8 mouse cellular contexts compared by ENCODE assay signal in the genomic region with DNA sequence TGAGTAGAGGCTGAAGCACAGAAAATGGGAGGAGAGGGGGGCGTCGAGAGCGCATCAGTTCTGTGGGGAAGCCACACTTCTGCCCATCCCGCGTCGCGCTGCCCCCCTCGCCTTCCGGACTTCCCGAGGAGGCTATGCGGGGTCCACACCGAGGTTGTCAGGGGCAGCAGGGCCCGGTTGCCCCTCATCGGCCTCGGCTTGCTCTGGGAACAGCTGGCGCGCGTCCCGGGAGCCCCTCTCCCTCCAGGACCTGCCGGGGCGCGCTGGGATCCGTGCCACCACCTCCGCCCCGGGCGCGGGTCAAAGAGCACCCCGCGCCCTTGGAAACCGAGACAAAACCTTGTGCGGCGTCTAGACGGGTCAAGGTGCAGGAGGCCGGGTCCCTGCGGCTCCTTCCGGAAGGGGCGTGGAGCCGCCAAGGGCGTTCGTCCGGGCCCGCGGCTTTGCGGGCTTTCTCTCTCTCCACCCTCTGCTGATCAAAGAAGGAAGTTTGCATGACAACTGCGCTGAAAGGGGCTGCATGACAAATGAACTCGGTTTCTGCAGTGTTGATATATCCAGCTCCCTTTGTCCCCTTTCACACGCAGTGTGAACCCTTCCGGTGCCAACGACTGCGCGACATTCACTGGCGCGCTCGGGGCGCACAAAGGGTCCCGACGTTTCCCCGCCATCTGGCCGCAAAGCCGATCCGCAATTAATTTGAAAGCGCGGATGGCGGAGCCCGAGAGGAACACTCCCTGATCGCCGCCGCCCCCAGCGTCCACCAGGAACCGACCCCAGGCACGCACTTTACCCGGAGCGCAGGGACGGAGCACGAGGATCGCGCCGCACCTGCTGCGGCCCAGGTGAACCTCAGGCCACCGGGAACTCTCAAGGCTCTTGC. TPM values are rescaled to one million over a fixed set of nuclear protein-coding genes. Genes with fewer than 3 reads are reported as not detected.
A peak's percentile ranks its signal among the peaks of the same experiment; 100 is the strongest.
DNase-seq lines count a peak whose midpoint lies in the region; ATAC-seq and TF ChIP-seq lines count a peak whose summit lies in the region.

No protein-coding gene starts in this region.

- intact Hi-C loops in gastrocnemius, postnatal 36 days (cut with DNase I), result no loop called here

- peak overlapping the region; percentile 49 for H3K4me3 ChIP-seq in bone marrow macrophage, adult 2 months (ENCODE audit: insufficient read depth, low read length)
- H3K4me3 ChIP-seq in forebrain, embryonic 12.5 days (replicated peaks), result peak overlapping the region; percentile 39
- peak overlapping the region; percentile 32 for H3K4me3 ChIP-seq in kidney, postnatal 0 days (replicated peaks; ENCODE audit: low read depth, low read length)
- H3K4me3 ChIP-seq in midbrain, embryonic 16.5 days (ENCODE audit: low read depth, low read length), result peak overlapping the region; percentile 48

- H3K4me1 ChIP-seq in bone marrow macrophage, adult 2 months (ENCODE audit: control insufficient read depth, insufficient read depth, low read length), result no peaks in the 10 kb centered on the region
- H3K4me1 ChIP-seq in forebrain, embryonic 12.5 days, result peaks cover 27% of the 10 kb centered on the region
- H3K4me1 ChIP-seq in kidney, postnatal 0 days (replicated peaks; ENCODE audit: insufficient read depth, low read length), result no peaks in the 10 kb centered on the region
- peaks cover 19% of the 10 kb centered on the region; the same call in 1 of the 2 replicates for H3K4me1 ChIP-seq in midbrain, embryonic 16.5 days (ENCODE audit: control insufficient read depth, insufficient read depth, low read length)

- TF ChIP-seq POLR2A in bone marrow macrophage, adult 2 months (IDR thresholded peaks at IDR 0.05; ENCODE audit: borderline replicate concordance, low read depth, low read length), result no peak

- no peaks in the 10 kb centered on the region for H3K9me3 ChIP-seq in forebrain, embryonic 12.5 days
- H3K9me3 ChIP-seq in kidney, postnatal 0 days (replicated peaks; ENCODE audit: low read length), result no peaks in the 10 kb centered on the region
- H3K9me3 ChIP-seq in midbrain, embryonic 16.5 days (replicated peaks; ENCODE audit: control insufficient read depth, low read length, poor library complexity, severe bottlenecking), result no peaks in the 10 kb centered on the region

- peak; percentile 49 for ATAC-seq in forebrain, embryonic 12.5 days (ENCODE audit: low FRiP score)
- no peak for ATAC-seq in kidney, postnatal 0 days (replicated peaks; ENCODE audit: low FRiP score, low read depth)
- peak; percentile 73 for ATAC-seq in midbrain, embryonic 16.5 days

- under 1% methylated on average over 80 of the region's 80 CpGs for WGBS in forebrain, embryonic 12.5 days
- under 1% methylated on average over 80 of the region's 80 CpGs for WGBS in kidney, postnatal 0 days
- WGBS in midbrain, embryonic 16.5 days, result under 1% methylated on average over 80 of the region's 80 CpGs

- no peak for TF ChIP-seq CTCF in bone marrow macrophage, adult 2 months (IDR thresholded peaks at IDR 0.05; ENCODE audit: low read depth, low read length)
- no peak for TF ChIP-seq CTCF in kidney, postnatal 0 days (IDR thresholded peaks at IDR 0.05; ENCODE audit: low read depth)

- peak overlapping the region; percentile 29; the same call in 1 of the 2 replicates for H3K9ac ChIP-seq in forebrain, embryonic 12.5 days
- H3K9ac ChIP-seq in kidney, postnatal 0 days (ENCODE audit: low read depth, low read length), result no peak overlapping the region
- H3K9ac ChIP-seq in midbrain, embryonic 16.5 days (ENCODE audit: low read depth, low read length), result peak overlapping the region; percentile 72

- peak; percentile 25 for DNase-seq in CD4-positive helper T cell, adult 2 months (ENCODE audit: low read depth, low spot score)
- DNase-seq in kidney, postnatal 0 days (ENCODE audit: low spot score), result no peak
- DNase-seq in gastrocnemius, postnatal 36 days, result no peak
- DNase-seq in left cerebral cortex, adult 8-10 months (ENCODE audit: low spot score in 2 of 2), result no peak
- DNase-seq in MN1 (ENCODE audit: low spot score), result no peak

- peaks cover 90% of the 10 kb centered on the region for H3K27me3 ChIP-seq in forebrain, embryonic 12.5 days
- H3K27me3 ChIP-seq in kidney, postnatal 0 days (ENCODE audit: insufficient read depth, low read length), result peaks cover 66% of the 10 kb centered on the region
- H3K27me3 ChIP-seq in midbrain, embryonic 16.5 days (ENCODE audit: control insufficient read depth, insufficient read depth, low read depth, low read length), result peaks cover 19% of the 10 kb centered on the region

- no peak overlapping the region for H3K27ac ChIP-seq in bone marrow macrophage, adult 2 months (ENCODE audit: insufficient read depth, low read depth, low read length)
- no peak overlapping the region for H3K27ac ChIP-seq in forebrain, embryonic 12.5 days
- H3K27ac ChIP-seq in kidney, postnatal 0 days, result no peak overlapping the region
- H3K27ac ChIP-seq in midbrain, embryonic 16.5 days (ENCODE audit: low read length), result peak overlapping the region; percentile 80

- H3K36me3 ChIP-seq in forebrain, embryonic 12.5 days (replicated peaks), result no peaks in the 10 kb centered on the region
- H3K36me3 ChIP-seq in kidney, postnatal 0 days (ENCODE audit: insufficient read depth, low read length), result no peaks in the 10 kb centered on the region
- H3K36me3 ChIP-seq in midbrain, embryonic 16.5 days (ENCODE audit: control insufficient read depth, insufficient read depth, low read length), result no peaks in the 10 kb centered on the region

- H3K4me2 ChIP-seq in forebrain, embryonic 12.5 days, result peak overlapping the region; percentile 69
- H3K4me2 ChIP-seq in kidney, postnatal 0 days (ENCODE audit: low read length), result peak overlapping the region; percentile 54
- H3K4me2 ChIP-seq in midbrain, embryonic 16.5 days (ENCODE audit: low read length), result peak overlapping the region; percentile 76

RNA-seq across cellular contexts. Expression of a gene that starts 35.8 kb away (rescaled TPM):
- not detected in 2 replicates for polyA plus RNA-seq in bone marrow macrophage, adult 2 months (2012; ENCODE audit: insufficient read depth, insufficient read length, missing spikeins)
- polyA plus RNA-seq in forebrain, embryonic 12.5 days (2016; fragmentation: Nextera tagmentation; extraction: Ambion mirVana), result 2.9 and 3.2 TPM in 2 replicates
- 0.08 and 0.10 TPM in 2 replicates for polyA plus RNA-seq in kidney, postnatal 0 days (2015; fragmentation: Nextera tagmentation; extraction: Ambion mirVana)
- polyA plus RNA-seq in midbrain, embryonic 16.5 days (2015; fragmentation: Nextera tagmentation; extraction: Ambion mirVana), result 34.3 and 34.5 TPM in 2 replicates
- not detected for total RNA-seq in gastrocnemius, postnatal 36 days (2021)
- total RNA-seq in left cerebral cortex, adult 8-10 months (2022), result under 1 TPM in 1 of 4 experiments, not detected in 3; 0.17 TPM

RNA-seq across cellular contexts. Expression of a gene that starts 44.3 kb away (rescaled TPM):
- polyA plus RNA-seq in bone marrow macrophage, adult 2 months (2012; ENCODE audit: insufficient read depth, insufficient read length, missing spikeins), result not detected in 2 replicates
- not detected in 2 replicates for polyA plus RNA-seq in forebrain, embryonic 12.5 days (2016; fragmentation: Nextera tagmentation; extraction: Ambion mirVana)
- polyA plus RNA-seq in kidney, postnatal 0 days (2015; fragmentation: Nextera tagmentation; extraction: Ambion mirVana), result 0.08 TPM in 1 of 2 replicates, not detected in the other
- polyA plus RNA-seq in midbrain, embryonic 16.5 days (2015; fragmentation: Nextera tagmentation; extraction: Ambion mirVana), result 0.55 and 0.72 TPM in 2 replicates
- total RNA-seq in gastrocnemius, postnatal 36 days (2021), result under 1 TPM; 0.23 to 0.30 TPM
- total RNA-seq in left cerebral cortex, adult 8-10 months (2022), result under 1 TPM; 0.42 to 0.65 (median 0.52) TPM
